Mouse (Mus musculus): ENCODE data around the gene Fam210b. TPM values are rescaled to one million over a fixed set of nuclear protein-coding genes. Genes with fewer than 3 reads are reported as not detected.
A peak's percentile ranks its signal among the peaks of the same experiment; 100 is the strongest.

Fam210b gene
- polyA plus RNA-seq, 1 experiment from 2014 or later: 21.6 TPM

- H3K36me3 ChIP-seq (ENCODE audit: control insufficient read depth, insufficient read depth, low read length): peaks cover 41% of the 10 kb centered on the region
- ATAC-seq (ENCODE audit: low FRiP score, low TSS enrichment): no peak
- WGBS: 94% methylated on average over 7 of the region's 7 CpGs
These were observed 17.8 kb downstream of the Fam210b start for GRCm38 (mm10) chr2:172363176-172363575.

GRCm38 (mm10) chr2:172370411-172371223, 25.3 kb downstream of the Fam210b start, which contains the start of the genes Aurka and Cstf1:
Gene Aurka, minus strand, starts transcription at chr2:172370535.
Gene Cstf1, plus strand, starts transcription at chr2:172370681.
- Histone ChIP-seq H3K4me1 (ENCODE audit: control insufficient read depth, insufficient read depth, low read length) (peaks cover 13% of the 10 kb centered on the region), H3K27ac (replicated peaks; ENCODE audit: low read depth, low read length) (peak within 1 kb of the TSS; percentile 86), H3K36me3 (ENCODE audit: control insufficient read depth, insufficient read depth, low read length) (peaks cover 27% of the 10 kb centered on the region), H3K4me2 (ENCODE audit: low read length) (peak within 1 kb of the TSS; percentile 87), H3K9me3 (ENCODE audit: control insufficient read depth, low read length) (no peaks in the 10 kb centered on the region), H3K27me3 (ENCODE audit: control insufficient read depth, insufficient read depth, low read length) (no peaks in the 10 kb centered on the region), H3K9ac (replicated peaks; ENCODE audit: low read length) (peak within 1 kb of the TSS; percentile 87), H3K4me3 (replicated peaks; ENCODE audit: low read depth, low read length) (peak within 1 kb of the TSS; percentile 83)
- under 1% methylated on average over 66 of the region's 66 CpGs for WGBS
- DNase-seq (peak; percentile 97), ATAC-seq (ENCODE audit: low FRiP score, low TSS enrichment) (peak; percentile 98)

More at GRCm38 (mm10) chr2:172363176-172363575, 17.8 kb downstream of the Fam210b start:
- Histone ChIP-seq H3K9me3 (ENCODE audit: control insufficient read depth, low read length) (no peaks in the 10 kb centered on the region), H3K4me2 (ENCODE audit: low read length) (no peak overlapping the region), H3K4me3 (replicated peaks; ENCODE audit: low read depth, low read length) (no peak overlapping the region), H3K27me3 (ENCODE audit: control insufficient read depth, insufficient read depth, low read length) (no peaks in the 10 kb centered on the region), H3K27ac (replicated peaks; ENCODE audit: low read depth, low read length) (no peak overlapping the region), H3K9ac (replicated peaks; ENCODE audit: low read length) (no peak overlapping the region), H3K4me1 (ENCODE audit: control insufficient read depth, insufficient read depth, low read length) (no peaks in the 10 kb centered on the region)
- no peak for DNase-seq

GRCm38 (mm10) chr2:172371258-172371657, 25.9 kb downstream of the Fam210b start:
- Histone ChIP-seq H3K9me3 (ENCODE audit: control insufficient read depth, low read length) (no peaks in the 10 kb centered on the region), H3K27me3 (ENCODE audit: control insufficient read depth, insufficient read depth, low read length) (no peaks in the 10 kb centered on the region), H3K27ac (replicated peaks; ENCODE audit: low read depth, low read length) (peak overlapping the region; percentile 86), H3K4me3 (replicated peaks; ENCODE audit: low read depth, low read length) (peak overlapping the region; percentile 83), H3K36me3 (ENCODE audit: control insufficient read depth, insufficient read depth, low read length) (peaks cover 34% of the 10 kb centered on the region), H3K4me2 (ENCODE audit: low read length) (peak overlapping the region; percentile 62), H3K9ac (replicated peaks; ENCODE audit: low read length) (peak overlapping the region; percentile 87), H3K4me1 (ENCODE audit: control insufficient read depth, insufficient read depth, low read length) (peaks cover 13% of the 10 kb centered on the region)
- ATAC-seq (ENCODE audit: low FRiP score, low TSS enrichment): 0 out of 2 replicates have a peak, but pooled peaks have one; percentile 1
- no peak for DNase-seq
- 0% methylated on average over 11 of the region's 11 CpGs for WGBS

GRCm38 (mm10) chr2:172376551-172376950, 31.2 kb downstream of the Fam210b start:
- 97% methylated on average over 4 of the region's 4 CpGs for WGBS

GRCm38 (mm10) chr2:172376999-172377515, 31.7 kb downstream of the Fam210b start:
- H3K9ac ChIP-seq (replicated peaks; ENCODE audit: low read length): no peak overlapping the region
- no peaks in the 10 kb centered on the region for H3K9me3 ChIP-seq (ENCODE audit: control insufficient read depth, low read length)
- 70% methylated on average over 5 of the region's 5 CpGs for WGBS
- H3K36me3 ChIP-seq (ENCODE audit: control insufficient read depth, insufficient read depth, low read length): peaks cover 90% of the 10 kb centered on the region
- ATAC-seq (ENCODE audit: low FRiP score, low TSS enrichment) (no peak), DNase-seq (no peak)
- H3K27ac ChIP-seq (replicated peaks; ENCODE audit: low read depth, low read length): no peak overlapping the region
- no peak overlapping the region for H3K4me2 ChIP-seq (ENCODE audit: low read length)
- no peaks in the 10 kb centered on the region for H3K27me3 ChIP-seq (ENCODE audit: control insufficient read depth, insufficient read depth, low read length)
- no peak overlapping the region for H3K4me3 ChIP-seq (replicated peaks; ENCODE audit: low read depth, low read length)
- peaks cover 1% of the 10 kb centered on the region; the same call in 1 of the 2 replicates for H3K4me1 ChIP-seq (ENCODE audit: control insufficient read depth, insufficient read depth, low read length)

More at GRCm38 (mm10) chr2:172376551-172376950, 31.2 kb downstream of the Fam210b start:
- Histone ChIP-seq H3K9ac (replicated peaks; ENCODE audit: low read length) (no peak overlapping the region), H3K36me3 (ENCODE audit: control insufficient read depth, insufficient read depth, low read length) (peaks cover 85% of the 10 kb centered on the region), H3K4me3 (replicated peaks; ENCODE audit: low read depth, low read length) (no peak overlapping the region), H3K9me3 (ENCODE audit: control insufficient read depth, low read length) (no peaks in the 10 kb centered on the region), H3K4me2 (ENCODE audit: low read length) (no peak overlapping the region), H3K27ac (replicated peaks; ENCODE audit: low read depth, low read length) (no peak overlapping the region), H3K27me3 (ENCODE audit: control insufficient read depth, insufficient read depth, low read length) (no peaks in the 10 kb centered on the region), H3K4me1 (ENCODE audit: control insufficient read depth, insufficient read depth, low read length) (peaks cover 6% of the 10 kb centered on the region)
- no peak for ATAC-seq (ENCODE audit: low FRiP score, low TSS enrichment)
- no peak for DNase-seq

GRCm38 (mm10) chr2:172378332-172378731, 33.0 kb downstream of the Fam210b start:
- 85% methylated on average over 7 of the region's 7 CpGs for WGBS
- DNase-seq: no peak
- H3K36me3 ChIP-seq (ENCODE audit: control insufficient read depth, insufficient read depth, low read length): peaks cover 92% of the 10 kb centered on the region
- no peaks in the 10 kb centered on the region for H3K4me1 ChIP-seq (ENCODE audit: control insufficient read depth, insufficient read depth, low read length)
- no peak for ATAC-seq (ENCODE audit: low FRiP score, low TSS enrichment)
- H3K9ac ChIP-seq (replicated peaks; ENCODE audit: low read length): no peak overlapping the region
- H3K4me3 ChIP-seq (replicated peaks; ENCODE audit: low read depth, low read length): no peak overlapping the region
- no peak overlapping the region for H3K27ac ChIP-seq (replicated peaks; ENCODE audit: low read depth, low read length)
- H3K27me3 ChIP-seq (ENCODE audit: control insufficient read depth, insufficient read depth, low read length): no peaks in the 10 kb centered on the region
- H3K4me2 ChIP-seq (ENCODE audit: low read length): no peak overlapping the region
- no peaks in the 10 kb centered on the region for H3K9me3 ChIP-seq (ENCODE audit: control insufficient read depth, low read length)

GRCm38 (mm10) chr2:172380513-172380912, 35.1 kb downstream of the Fam210b start:
- H3K36me3 ChIP-seq (ENCODE audit: control insufficient read depth, insufficient read depth, low read length): peaks cover 71% of the 10 kb centered on the region
- no peak overlapping the region for H3K4me2 ChIP-seq (ENCODE audit: low read length)
- no peaks in the 10 kb centered on the region for H3K4me1 ChIP-seq (ENCODE audit: control insufficient read depth, insufficient read depth, low read length)
- no peak for DNase-seq
- no peak overlapping the region for H3K4me3 ChIP-seq (replicated peaks; ENCODE audit: low read depth, low read length)
- H3K9me3 ChIP-seq (ENCODE audit: control insufficient read depth, low read length): no peaks in the 10 kb centered on the region
- no peaks in the 10 kb centered on the region for H3K27me3 ChIP-seq (ENCODE audit: control insufficient read depth, insufficient read depth, low read length)
- 97% methylated on average over 17 of the region's 17 CpGs for WGBS
- no peak for ATAC-seq (ENCODE audit: low FRiP score, low TSS enrichment)
- H3K27ac ChIP-seq (replicated peaks; ENCODE audit: low read depth, low read length): no peak overlapping the region
- H3K9ac ChIP-seq (replicated peaks; ENCODE audit: low read length): no peak overlapping the region

- no peak for ATAC-seq (ENCODE audit: low FRiP score, low TSS enrichment)
- Histone ChIP-seq H3K4me3 (replicated peaks; ENCODE audit: low read depth, low read length) (no peak overlapping the region), H3K4me1 (ENCODE audit: control insufficient read depth, insufficient read depth, low read length) (no peaks in the 10 kb centered on the region), H3K9ac (replicated peaks; ENCODE audit: low read length) (no peak overlapping the region), H3K36me3 (ENCODE audit: control insufficient read depth, insufficient read depth, low read length) (peaks cover 62% of the 10 kb centered on the region), H3K27me3 (ENCODE audit: control insufficient read depth, insufficient read depth, low read length) (no peaks in the 10 kb centered on the region), H3K27ac (replicated peaks; ENCODE audit: low read depth, low read length) (no peak overlapping the region), H3K9me3 (ENCODE audit: control insufficient read depth, low read length) (no peaks in the 10 kb centered on the region), H3K4me2 (ENCODE audit: low read length) (no peak overlapping the region)
- DNase-seq: no peak
- WGBS: 95% methylated on average over 11 of the region's 11 CpGs
These were observed 36.0 kb downstream of the Fam210b start for GRCm38 (mm10) chr2:172381341-172381740.

All from midbrain, embryonic 14.5 days (tissue).